In the genomic region with DNA sequence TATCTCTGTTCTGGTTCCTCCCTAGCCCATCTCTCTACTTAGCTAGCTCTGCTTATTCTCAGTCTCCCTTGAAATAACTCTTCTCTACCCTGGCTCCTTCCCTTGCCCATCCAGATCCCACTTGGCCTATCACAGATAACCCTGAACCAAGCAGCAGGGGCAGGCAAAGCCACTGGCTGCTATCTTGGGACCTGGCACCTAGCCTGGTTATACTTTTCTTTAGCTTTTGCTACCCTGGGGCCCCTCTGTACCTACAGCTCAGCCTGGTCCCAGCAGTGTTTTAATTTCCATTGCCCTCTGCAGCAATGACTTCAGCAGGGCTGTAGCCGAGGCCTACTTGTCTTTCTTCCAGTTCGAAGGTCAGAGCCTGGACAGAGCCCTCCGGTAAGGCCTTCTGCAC, we compare ENCODE assay signal across 28 mouse cellular contexts.
"Had no signal": no experiment of that assay in that cellular context is flagged by ENCODE, and none has a peak within 500 bp of the region (broad histone marks: within the 10 kb centered on the region; RNA-seq: fewer than 3 reads in every experiment).

No protein-coding gene starts in this region.

- H3K27me3 ChIP-seq: intestine, embryonic 15.5 days; liver, embryonic 13.5 days; liver, embryonic 15.5 days had no signal

- H3K9ac ChIP-seq: heart, embryonic 12.5 days; hindbrain, embryonic 12.5 days; hindbrain, embryonic 14.5 days; intestine, embryonic 15.5 days; limb, embryonic 12.5 days; liver, embryonic 13.5 days; liver, embryonic 15.5 days; liver, postnatal 0 days had no signal

- H3K4me2 ChIP-seq: heart, embryonic 12.5 days; hindbrain, embryonic 12.5 days; hindbrain, embryonic 14.5 days; intestine, embryonic 15.5 days; limb, embryonic 12.5 days; liver, embryonic 11.5 days; liver, embryonic 13.5 days; liver, embryonic 15.5 days had no signal

- H3K9me3 ChIP-seq: heart, embryonic 12.5 days; hindbrain, embryonic 10.5 days; hindbrain, embryonic 12.5 days; intestine, embryonic 15.5 days; limb, embryonic 10.5 days; limb, embryonic 12.5 days; liver, embryonic 13.5 days; liver, embryonic 15.5 days had no signal

- ATAC-seq: hindbrain, embryonic 16.5 days; inflammation-experienced regulatory T-cells, adult 6 months; intestine, embryonic 15.5 days; intestine, postnatal 0 days; liver, postnatal 0 days had no signal

- DNase-seq: gastrocnemius, adult 2 months; gastrocnemius, postnatal 10 days; gastrocnemius, postnatal 25 days; heart, adult 2 months; heart, postnatal 10 days; heart, postnatal 4 days; kidney, adult 18-20 months; kidney, adult 8-10 months; kidney, postnatal 10 days; kidney, postnatal 25 days; kidney, postnatal 4 days; liver; liver, embryonic 13.5 days; liver, postnatal 0 days had no signal

- H3K4me3 ChIP-seq: gastrocnemius, adult 2 months; heart, adult 2 months; heart, embryonic 12.5 days; hindbrain, embryonic 10.5 days; hindbrain, embryonic 12.5 days; intestine, embryonic 15.5 days; layer of hippocampus, adult 2 months; left cerebral cortex, adult 2 months; limb, embryonic 10.5 days; limb, embryonic 12.5 days; liver, embryonic 13.5 days; liver, embryonic 15.5 days had no signal

- H3K36me3 ChIP-seq: heart, embryonic 12.5 days; hindbrain, embryonic 10.5 days; hindbrain, embryonic 12.5 days; intestine, embryonic 15.5 days; limb, embryonic 10.5 days; limb, embryonic 12.5 days had no signal

- H3K27ac ChIP-seq: gastrocnemius, adult 2 months; heart, adult 2 months; hindbrain, embryonic 10.5 days; hindbrain, embryonic 12.5 days; hindbrain, embryonic 14.5 days; intestine, embryonic 15.5 days; layer of hippocampus, adult 2 months; left cerebral cortex, adult 2 months; limb, embryonic 10.5 days; limb, embryonic 12.5 days; liver, embryonic 13.5 days; liver, embryonic 15.5 days had no signal

- H3K4me1 ChIP-seq: liver, embryonic 13.5 days; liver, embryonic 15.5 days had no signal
